In genomic region chr12:96488448-96488960, GRCm38 (mm10) we compare ENCODE assay signal across 26 mouse cellular contexts.
A peak's percentile ranks its signal among the peaks of the same experiment; 100 is the strongest.
DNase-seq lines count a peak whose midpoint lies in the region; ATAC-seq and TF ChIP-seq lines count a peak whose summit lies in the region.
"Had no signal": no experiment of that assay in that cellular context is flagged by ENCODE, and none has a peak within 500 bp of the region (broad histone marks: within the 10 kb centered on the region; RNA-seq: fewer than 3 reads in every experiment).

No protein-coding gene starts in this region.

- no peak overlapping the region for H3K9ac ChIP-seq in forebrain, postnatal 0 days
- no peak overlapping the region for H3K9ac ChIP-seq in forebrain, embryonic 16.5 days (replicated peaks; ENCODE audit: low read depth, low read length)
- H3K9ac ChIP-seq in midbrain, postnatal 0 days (replicated peaks; ENCODE audit: low read length, poor library complexity, severe bottlenecking), result no peak overlapping the region
- no peak overlapping the region for H3K9ac ChIP-seq in midbrain, embryonic 16.5 days (ENCODE audit: low read depth, low read length)
- no peak overlapping the region for H3K9ac ChIP-seq in embryonic facial prominence, embryonic 15.5 days
- H3K9ac ChIP-seq: embryonic facial prominence, embryonic 13.5 days; forebrain, embryonic 15.5 days; hindbrain, embryonic 13.5 days had no signal

- ATAC-seq in forebrain, postnatal 0 days, result peak; percentile 62
- ATAC-seq in forebrain, embryonic 16.5 days, result no peak
- ATAC-seq in midbrain, postnatal 0 days (ENCODE audit: low FRiP score), result no peak
- ATAC-seq in midbrain, embryonic 16.5 days, result no peak
- peak; percentile 54; the same call in 1 of the 2 replicates for ATAC-seq in embryonic facial prominence, embryonic 15.5 days (ENCODE audit: insufficient number of reproducible peaks, low FRiP score, low TSS enrichment, low read depth)
- ATAC-seq: CD4-positive, CD25-positive, alpha-beta regulatory T cell, adult 4 months; forebrain, embryonic 15.5 days; hindbrain, embryonic 16.5 days; inflammation-experienced regulatory T-cells, adult 6 months; intestine, embryonic 16.5 days had no signal

- DNase-seq in forebrain, postnatal 0 days, result peak; percentile 46
- DNase-seq in midbrain, postnatal 0 days (ENCODE audit: low spot score), result peak; percentile 8
- DNase-seq in forelimb bud, embryonic 11.5 days (ENCODE audit: low read depth, low spot score), result peak; percentile 11
- no peak for DNase-seq in gastrocnemius, adult 2 months
- DNase-seq in kidney, postnatal 4 days, result no peak
- DNase-seq: adrenal gland, adult 2 months; adrenal gland, postnatal 14 days; cerebellum, adult 2 months; cerebellum, adult 9-11 months; cerebellum, postnatal 25 days; gastrocnemius, postnatal 10 days; heart, adult 11 months; kidney, adult 18-20 months had no signal

- 52% methylated on average over 1 of the region's 1 CpGs for WGBS in forebrain, postnatal 0 days
- 69% methylated on average over 1 of the region's 1 CpGs for WGBS in forebrain, embryonic 16.5 days
- WGBS in midbrain, postnatal 0 days, result 81% methylated on average over 1 of the region's 1 CpGs
- 82% methylated on average over 1 of the region's 1 CpGs for WGBS in midbrain, embryonic 16.5 days
- 43% methylated on average over 1 of the region's 1 CpGs for WGBS in embryonic facial prominence, embryonic 15.5 days

- H3K9me3 ChIP-seq in forebrain, postnatal 0 days (ENCODE audit: low read length), result no peaks in the 10 kb centered on the region
- H3K9me3 ChIP-seq in forebrain, embryonic 16.5 days (ENCODE audit: control insufficient read depth, low read length), result no peaks in the 10 kb centered on the region
- H3K9me3 ChIP-seq in midbrain, postnatal 0 days (ENCODE audit: low read length), result no peaks in the 10 kb centered on the region
- H3K9me3 ChIP-seq in midbrain, embryonic 16.5 days (replicated peaks; ENCODE audit: control insufficient read depth, low read length, poor library complexity, severe bottlenecking), result no peaks in the 10 kb centered on the region
- no peaks in the 10 kb centered on the region for H3K9me3 ChIP-seq in embryonic facial prominence, embryonic 15.5 days (replicated peaks)
- H3K9me3 ChIP-seq: embryonic facial prominence, embryonic 13.5 days; forebrain, embryonic 10.5 days; forebrain, embryonic 15.5 days; hindbrain, embryonic 13.5 days had no signal

- H3K4me2 ChIP-seq in forebrain, postnatal 0 days (ENCODE audit: low read depth), result no peak overlapping the region
- H3K4me2 ChIP-seq in forebrain, embryonic 16.5 days (ENCODE audit: low read length), result no peak overlapping the region
- no peak overlapping the region for H3K4me2 ChIP-seq in midbrain, postnatal 0 days (ENCODE audit: low read depth, low read length, poor library complexity, severe bottlenecking)
- H3K4me2 ChIP-seq in midbrain, embryonic 16.5 days (ENCODE audit: low read length), result no peak overlapping the region
- no peak overlapping the region for H3K4me2 ChIP-seq in embryonic facial prominence, embryonic 15.5 days (replicated peaks)
- H3K4me2 ChIP-seq: embryonic facial prominence, embryonic 13.5 days; forebrain, embryonic 15.5 days; heart, embryonic 11.5 days; hindbrain, embryonic 13.5 days had no signal

- no peak overlapping the region for H3K4me3 ChIP-seq in forebrain, postnatal 0 days (ENCODE audit: low read depth, low read length)
- H3K4me3 ChIP-seq in forebrain, embryonic 16.5 days (replicated peaks; ENCODE audit: low read length), result no peak overlapping the region
- H3K4me3 ChIP-seq in midbrain, postnatal 0 days (ENCODE audit: low read depth, low read length), result no peak overlapping the region
- no peak overlapping the region for H3K4me3 ChIP-seq in midbrain, embryonic 16.5 days (ENCODE audit: low read depth, low read length)
- no peak overlapping the region for H3K4me3 ChIP-seq in embryonic facial prominence, embryonic 15.5 days (replicated peaks)
- no peak overlapping the region for H3K4me3 ChIP-seq in gastrocnemius, adult 2 months
- H3K4me3 ChIP-seq: embryonic facial prominence, embryonic 13.5 days; erythroblast, embryonic 14.5 days; forebrain, embryonic 10.5 days; forebrain, embryonic 15.5 days; hindbrain, embryonic 13.5 days had no signal

- H3K36me3 ChIP-seq in forebrain, postnatal 0 days (ENCODE audit: insufficient read depth), result no peaks in the 10 kb centered on the region
- H3K36me3 ChIP-seq in forebrain, embryonic 16.5 days (ENCODE audit: control insufficient read depth, insufficient read depth), result no peaks in the 10 kb centered on the region
- H3K36me3 ChIP-seq in midbrain, postnatal 0 days (ENCODE audit: insufficient read depth, low read length), result no peaks in the 10 kb centered on the region
- no peaks in the 10 kb centered on the region for H3K36me3 ChIP-seq in midbrain, embryonic 16.5 days (ENCODE audit: control insufficient read depth, insufficient read depth, low read length)
- H3K36me3 ChIP-seq in embryonic facial prominence, embryonic 15.5 days, result no peaks in the 10 kb centered on the region
- H3K36me3 ChIP-seq: embryonic facial prominence, embryonic 13.5 days; forebrain, embryonic 10.5 days; forebrain, embryonic 15.5 days; hindbrain, embryonic 13.5 days had no signal

- no peaks in the 10 kb centered on the region for H3K4me1 ChIP-seq in forebrain, postnatal 0 days (ENCODE audit: insufficient read depth)
- H3K4me1 ChIP-seq in forebrain, embryonic 16.5 days (replicated peaks; ENCODE audit: control insufficient read depth, insufficient read depth, low read length), result no peaks in the 10 kb centered on the region
- H3K4me1 ChIP-seq in midbrain, postnatal 0 days (ENCODE audit: insufficient read depth, low read length), result no peaks in the 10 kb centered on the region
- H3K4me1 ChIP-seq in midbrain, embryonic 16.5 days (ENCODE audit: control insufficient read depth, insufficient read depth, low read length), result no peaks in the 10 kb centered on the region
- no peaks in the 10 kb centered on the region for H3K4me1 ChIP-seq in embryonic facial prominence, embryonic 15.5 days
- H3K4me1 ChIP-seq: embryonic facial prominence, embryonic 13.5 days; forebrain, embryonic 10.5 days; forebrain, embryonic 15.5 days; hindbrain, embryonic 13.5 days had no signal

- no peaks in the 10 kb centered on the region for H3K27me3 ChIP-seq in forebrain, postnatal 0 days (ENCODE audit: insufficient read depth, low read length)
- no peaks in the 10 kb centered on the region for H3K27me3 ChIP-seq in forebrain, embryonic 16.5 days (replicated peaks; ENCODE audit: control insufficient read depth, insufficient read depth, low read length)
- H3K27me3 ChIP-seq in midbrain, postnatal 0 days (ENCODE audit: insufficient read depth, low read length), result no peaks in the 10 kb centered on the region
- H3K27me3 ChIP-seq in midbrain, embryonic 16.5 days (ENCODE audit: control insufficient read depth, insufficient read depth, low read depth, low read length), result no peaks in the 10 kb centered on the region
- H3K27me3 ChIP-seq in embryonic facial prominence, embryonic 15.5 days, result no peaks in the 10 kb centered on the region
- H3K27me3 ChIP-seq: embryonic facial prominence, embryonic 13.5 days; forebrain, embryonic 15.5 days; hindbrain, embryonic 13.5 days had no signal

- H3K27ac ChIP-seq in forebrain, postnatal 0 days (ENCODE audit: low read depth, low read length), result no peak overlapping the region
- H3K27ac ChIP-seq in forebrain, embryonic 16.5 days (ENCODE audit: low read length), result no peak overlapping the region
- no peak overlapping the region for H3K27ac ChIP-seq in midbrain, postnatal 0 days (ENCODE audit: low read depth, low read length)
- H3K27ac ChIP-seq in midbrain, embryonic 16.5 days (ENCODE audit: low read length), result no peak overlapping the region
- no peak overlapping the region for H3K27ac ChIP-seq in embryonic facial prominence, embryonic 15.5 days (replicated peaks)
- H3K27ac ChIP-seq in gastrocnemius, adult 2 months, result no peak overlapping the region
- H3K27ac ChIP-seq: embryonic facial prominence, embryonic 13.5 days; forebrain, embryonic 10.5 days; forebrain, embryonic 15.5 days; hindbrain, embryonic 13.5 days had no signal

- TF ChIP-seq CTCF in forebrain, postnatal 0 days (IDR thresholded peaks at IDR 0.05; ENCODE audit: low read depth), result no peak
- TF ChIP-seq CTCF in midbrain, postnatal 0 days (IDR thresholded peaks at IDR 0.05), result no peak
- TF ChIP-seq CTCF in gastrocnemius, adult 2 months (IDR thresholded peaks at IDR 0.05), result no peak

- intact Hi-C loops in gastrocnemius, adult 2 months (cut with DNase I), result no loop called here

Comparison
In these comparisons a context has a peak if more than half of its experiments do, and no peak if none do; other contexts are left out.
1. ATAC-seq: peak in forebrain, postnatal 0 days (single experiment) and embryonic facial prominence, embryonic 15.5 days (single experiment); none in forebrain, embryonic 16.5 days (single experiment), midbrain, postnatal 0 days (single experiment) and midbrain, embryonic 16.5 days (single experiment).
2. DNase-seq: peak in forebrain, postnatal 0 days (single experiment), midbrain, postnatal 0 days (single experiment) and forelimb bud, embryonic 11.5 days (single experiment); none in gastrocnemius, adult 2 months (single experiment) and kidney, postnatal 4 days (0 of 2).